Mouse (Mus musculus) regulatory T cell (primary cell): ENCODE measurements around the gene Tmod4.

ENCODE experiments used
- in situ Hi-C: fragments of 300-600 bp; cut with MboI, MseI; formaldehyde crosslinking; loops from one replicate; pipeline ENCODE4 v1.15.1; 2025; ENCODE audit warnings: high pct_unique_total_duplicates

The Tmod4 gene

DNA sequence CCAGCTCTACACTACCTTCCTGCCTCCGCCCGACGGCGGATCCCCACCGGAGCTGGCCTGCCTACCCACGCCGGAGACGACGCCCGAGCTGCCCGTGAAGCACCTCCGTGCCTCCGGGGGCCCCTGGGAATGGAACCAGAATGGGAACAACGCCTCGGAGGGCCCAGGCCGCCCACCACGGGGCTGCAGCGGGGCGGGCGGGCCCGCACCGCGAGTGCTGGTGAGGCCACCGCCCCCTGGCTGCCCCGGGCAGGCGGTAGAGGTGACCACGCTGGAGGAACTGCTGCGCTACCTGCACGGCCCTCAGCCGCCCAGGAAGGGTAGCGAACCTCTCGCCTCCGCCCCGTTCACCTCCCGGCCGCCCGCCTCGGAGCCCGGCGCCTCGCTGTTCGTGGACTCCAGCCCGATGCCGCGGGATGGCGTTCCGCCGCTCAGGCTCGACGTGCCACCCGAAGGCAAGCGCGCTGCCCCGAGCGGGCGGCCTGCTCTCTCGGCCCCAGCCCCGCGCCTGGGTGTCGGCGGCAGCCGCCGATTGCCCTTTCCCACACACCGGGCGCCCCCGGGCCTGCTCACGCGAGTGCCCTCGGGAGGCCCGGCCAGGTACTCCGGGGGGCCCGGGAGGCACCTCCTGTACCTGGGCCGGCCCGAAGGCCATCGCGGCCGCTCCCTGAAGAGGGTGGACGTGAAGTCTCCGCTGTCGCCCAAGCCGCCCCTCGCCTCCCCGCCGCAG lies 48.4 kb downstream of the Tmod4 start:
- in situ Hi-C loops, result no loop called here

DNA sequence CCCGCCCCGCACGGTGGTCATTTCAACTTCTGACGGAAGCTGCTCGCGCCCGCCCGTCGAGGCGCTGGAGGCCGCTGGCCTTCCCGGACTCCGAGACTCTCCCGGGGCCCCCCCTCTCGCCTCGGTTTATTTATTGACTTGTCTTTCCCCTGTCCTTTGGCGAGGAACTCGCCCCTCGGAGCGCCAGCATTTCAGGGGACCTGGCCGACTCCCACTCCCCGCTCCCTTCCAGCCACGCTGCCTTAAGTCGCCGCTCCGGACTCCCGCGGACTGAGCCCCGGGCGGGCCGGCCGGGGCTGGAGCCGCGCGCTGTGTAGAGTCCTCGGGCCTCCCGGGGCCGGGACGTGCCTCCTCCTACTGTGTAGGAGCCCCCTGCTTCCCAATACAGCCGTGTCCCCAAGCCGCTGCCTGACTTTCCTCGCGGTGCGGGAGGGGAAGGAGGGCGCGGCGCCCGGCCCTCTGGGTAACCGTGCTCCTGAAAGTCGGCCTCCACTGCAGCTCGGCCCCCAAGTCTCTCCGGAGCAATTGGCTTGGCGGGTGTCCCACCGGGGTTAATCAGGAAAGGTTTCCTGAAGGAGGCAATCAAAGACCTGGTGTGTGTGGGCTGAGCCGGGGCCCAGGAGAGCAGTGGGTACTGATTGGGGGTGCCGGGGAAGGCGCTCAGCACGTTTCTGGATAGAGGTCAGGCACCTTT lies 49.1 kb downstream of the Tmod4 start:
- in situ Hi-C loops, result no loop called here

DNA sequence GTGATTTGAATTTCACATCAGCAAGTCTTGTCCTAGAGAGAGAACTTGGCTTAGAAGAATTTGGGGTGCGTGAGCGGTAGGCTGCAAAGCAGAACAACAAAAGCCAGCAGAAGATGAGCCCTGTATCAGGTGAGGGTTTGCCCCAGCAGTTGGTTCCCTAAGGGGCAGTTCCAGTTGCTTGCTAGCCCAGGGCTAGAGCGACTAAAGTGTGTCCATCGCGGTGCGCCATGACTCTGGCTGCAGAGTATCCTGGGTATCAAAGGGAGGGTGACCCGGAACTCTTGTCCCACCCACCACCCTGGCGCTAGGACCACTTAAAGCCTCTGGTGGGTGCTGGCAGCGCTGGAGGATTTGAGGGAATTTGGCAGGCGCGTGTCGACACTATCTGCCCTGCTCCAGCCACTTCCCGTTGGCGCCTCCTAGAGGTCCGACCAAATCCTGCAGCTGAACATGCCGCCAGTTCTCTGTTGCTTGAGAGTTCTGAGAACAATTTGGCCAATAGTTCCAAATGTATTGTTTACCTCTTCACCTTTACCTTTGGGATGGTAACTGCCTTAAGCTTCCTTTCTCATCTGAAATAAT lies 49.8 kb downstream of the Tmod4 start:
- in situ Hi-C loops, result no loop called here

DNA sequence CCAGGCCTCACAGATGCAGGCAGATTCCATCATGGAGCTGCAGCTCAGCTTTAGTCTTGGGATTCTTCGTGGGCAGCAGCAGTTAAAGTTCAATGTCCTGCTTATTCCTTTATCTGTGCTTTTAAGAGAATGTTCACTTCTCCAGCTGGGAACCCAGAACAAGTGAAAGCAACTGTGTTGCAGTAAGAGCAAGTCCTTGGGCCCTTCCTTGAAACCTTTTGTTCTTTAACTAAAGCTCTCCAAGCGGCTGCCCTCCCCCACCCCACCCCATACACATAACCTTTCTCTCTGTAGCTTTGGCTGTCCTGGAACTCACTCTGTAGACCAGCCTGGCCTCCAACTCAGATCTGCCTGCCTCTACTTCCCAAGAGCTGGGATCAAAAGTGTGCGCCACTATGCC lies 52.2 kb downstream of the Tmod4 start:
- in situ Hi-C loops, result no loop called here

DNA sequence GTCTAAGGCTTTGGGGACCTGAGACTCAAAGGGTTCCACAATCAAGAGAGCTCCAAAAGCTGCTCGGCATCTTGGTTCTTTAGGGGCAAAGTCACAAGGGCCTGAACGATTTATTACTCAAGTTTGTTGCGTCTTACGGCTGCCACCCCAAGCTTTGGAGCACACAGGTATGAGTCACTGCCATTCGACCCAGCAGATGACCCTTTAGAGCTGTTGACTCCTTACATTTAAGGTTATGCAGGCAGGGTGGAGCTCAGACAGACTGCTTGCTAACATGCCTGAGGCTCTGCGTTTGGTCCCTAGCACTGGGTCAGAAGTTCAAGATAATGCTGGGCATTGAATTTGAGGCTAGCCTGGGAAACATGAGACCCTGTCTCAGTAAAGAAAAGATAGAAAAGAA lies 53.3 kb downstream of the Tmod4 start:
- in situ Hi-C loops, result no loop called here
